Mouse (Mus musculus) monocyte, adult 2 months (primary cell): ENCODE measurements around the gene Tmem132e.

Source experiments
- DNase-seq, 2 experiments: peaks; one replicate each; pipeline ENCODE4 v3.0.0; 2022; ENCODE audit warnings: low spot score in 2 of 2, low read depth in 1 of 2

The Tmem132e gene

DNA sequence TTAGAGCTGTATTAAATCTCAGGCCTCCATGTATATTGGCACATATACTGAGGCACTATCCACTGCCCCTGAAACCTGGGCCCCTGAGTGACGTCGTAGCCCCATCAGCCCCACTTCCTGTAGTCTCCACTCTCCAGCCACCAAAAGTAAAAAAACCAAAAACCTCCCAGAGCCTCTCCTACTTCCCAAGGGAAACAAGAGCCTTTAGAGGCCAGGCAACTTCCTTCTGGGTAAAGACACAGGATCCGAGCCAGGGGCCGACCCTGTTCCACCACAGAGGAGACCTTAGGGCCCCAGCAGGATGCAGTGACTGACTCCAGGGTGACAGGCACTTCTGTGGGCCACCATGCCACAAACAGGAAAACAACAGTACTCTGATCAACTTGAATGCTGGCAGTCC is 40.1 kb downstream of the Tmem132e start:
- no peak for DNase-seq

- DNase-seq: no peak
These were observed 45.6 kb downstream of the Tmem132e start for GRCm38 (mm10) chr11:82434091-82434831.

DNA sequence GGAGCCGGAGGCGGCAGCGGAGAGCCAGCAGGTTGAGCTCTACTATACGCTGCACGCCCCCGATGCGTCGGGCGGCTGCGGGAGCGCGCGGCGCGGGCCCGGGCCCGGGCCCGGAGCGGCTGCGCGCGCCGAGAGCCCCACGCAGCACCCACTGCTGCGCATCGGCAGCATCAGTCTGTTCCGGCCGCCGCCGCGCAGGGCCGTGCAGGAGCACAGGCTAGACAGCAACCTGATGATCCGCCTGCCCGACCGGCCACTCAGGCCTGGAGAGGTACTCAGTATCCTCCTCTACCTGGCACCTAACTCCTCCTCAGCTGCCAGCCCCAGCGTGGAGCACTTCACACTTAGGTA is 46.1 kb downstream of the Tmem132e start:
- no peak for DNase-seq

DNA sequence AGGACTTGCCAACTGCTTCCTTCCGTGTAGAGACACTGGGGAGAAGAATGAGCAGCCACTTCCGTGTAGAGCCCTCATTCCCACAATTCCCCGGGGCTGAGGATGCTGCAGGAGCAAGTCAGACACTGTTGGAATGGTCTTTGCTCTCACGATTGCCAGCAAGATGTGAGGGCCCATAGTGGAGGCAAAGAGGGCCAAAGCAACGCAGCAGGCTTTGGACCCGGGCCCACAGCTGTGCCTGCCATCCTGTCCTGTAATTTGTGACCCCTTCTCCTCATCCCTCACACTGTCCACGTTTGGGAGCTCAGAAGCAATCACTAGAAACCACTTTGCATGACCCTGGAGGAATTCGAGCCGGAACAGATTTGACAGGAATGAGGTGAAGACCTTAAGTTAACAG is 59.8 kb downstream of the Tmem132e start:
- no peak for DNase-seq

DNA sequence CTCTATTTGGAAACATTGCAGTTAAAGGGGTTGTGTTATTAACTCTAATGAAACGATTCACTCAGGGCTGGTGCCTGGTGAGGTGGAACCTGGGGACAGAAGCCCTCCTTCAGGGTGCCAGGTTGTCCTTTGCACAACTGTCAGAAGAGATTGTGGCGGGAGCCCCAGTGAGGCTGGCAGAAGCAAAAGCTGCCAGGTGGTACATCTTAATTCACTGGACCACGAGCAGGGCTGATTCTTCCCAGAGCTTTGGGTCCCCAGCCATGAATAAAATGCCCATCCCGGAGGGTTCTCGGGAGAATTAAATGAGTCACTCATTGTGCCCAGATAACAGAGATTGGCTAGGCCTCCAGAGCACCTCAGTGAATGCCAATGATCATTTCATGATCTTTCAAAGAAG is 63.8 kb downstream of the Tmem132e start:
- no peak for DNase-seq

DNA sequence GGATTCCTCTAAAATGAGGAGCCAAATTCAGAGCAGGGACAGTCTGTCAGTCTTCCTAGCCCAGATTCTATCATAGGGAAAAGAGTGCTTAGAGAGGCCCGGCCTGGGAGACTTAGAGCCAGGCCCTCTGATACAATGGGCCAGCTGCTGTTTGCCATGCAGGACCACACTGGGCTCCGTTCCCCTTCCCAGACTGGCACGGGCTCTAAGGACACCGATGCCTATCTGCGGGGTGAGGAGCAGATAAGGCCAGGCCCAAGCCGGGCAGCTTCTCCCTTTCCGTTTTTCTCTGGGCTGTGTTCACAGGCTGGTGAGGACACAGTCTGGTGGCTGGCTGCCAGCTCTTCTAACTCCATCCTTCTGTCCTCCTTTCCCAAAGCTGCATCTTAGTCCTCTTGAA is 64.5 kb downstream of the Tmem132e start:
- DNase-seq: no peak

DNA sequence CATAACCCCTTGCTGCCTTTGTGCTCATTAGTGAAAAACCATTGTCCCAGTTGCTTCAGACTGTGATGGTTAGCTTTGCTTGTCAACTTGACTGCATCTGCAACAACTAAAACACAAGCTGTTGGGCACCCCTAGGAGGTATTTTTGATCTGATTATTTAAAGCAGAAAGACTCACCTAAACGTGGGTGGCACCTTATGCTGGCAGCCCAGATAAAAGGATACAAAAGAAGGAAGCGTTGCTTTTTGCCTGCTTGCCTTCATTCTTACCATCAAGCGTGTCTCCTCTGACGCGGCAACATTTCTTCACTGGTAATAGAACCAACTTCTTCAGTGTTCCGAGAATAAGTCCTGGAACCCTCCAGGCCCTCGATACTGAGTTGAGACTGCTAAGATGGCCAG is 72.6 kb downstream of the Tmem132e start:
- no peak for DNase-seq

- DNase-seq: no peak
These were observed 76.8 kb downstream of the Tmem132e start for GRCm38 (mm10) chr11:82465536-82465935.

DNA sequence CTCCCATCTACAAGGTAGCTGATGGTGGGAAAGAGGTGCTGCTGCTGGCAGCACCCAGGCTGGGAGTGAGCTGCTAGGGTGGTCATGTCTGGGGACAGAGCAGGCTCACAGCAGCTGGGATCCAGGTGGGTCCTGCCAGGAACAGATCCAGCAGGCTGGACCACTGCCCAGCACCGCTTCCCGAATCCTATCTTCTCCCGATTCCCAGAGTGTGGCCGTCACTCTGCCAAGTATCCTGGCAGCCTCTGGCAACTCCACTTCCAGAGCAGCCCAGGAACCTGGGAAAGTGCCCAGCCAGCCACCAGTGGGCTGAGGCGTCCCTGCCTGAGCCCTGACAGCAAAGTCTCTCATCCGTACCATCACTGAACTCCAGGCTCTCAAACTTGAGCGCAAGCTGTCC is 78.5 kb downstream of the Tmem132e start:
- no peak for DNase-seq

- no peak for DNase-seq
These were observed 82.4 kb downstream of the Tmem132e start for GRCm38 (mm10) chr11:82471076-82471475.

GRCm38 (mm10) chr11:82473137-82473621 is 84.5 kb downstream of the Tmem132e start:
- no peak for DNase-seq

DNA sequence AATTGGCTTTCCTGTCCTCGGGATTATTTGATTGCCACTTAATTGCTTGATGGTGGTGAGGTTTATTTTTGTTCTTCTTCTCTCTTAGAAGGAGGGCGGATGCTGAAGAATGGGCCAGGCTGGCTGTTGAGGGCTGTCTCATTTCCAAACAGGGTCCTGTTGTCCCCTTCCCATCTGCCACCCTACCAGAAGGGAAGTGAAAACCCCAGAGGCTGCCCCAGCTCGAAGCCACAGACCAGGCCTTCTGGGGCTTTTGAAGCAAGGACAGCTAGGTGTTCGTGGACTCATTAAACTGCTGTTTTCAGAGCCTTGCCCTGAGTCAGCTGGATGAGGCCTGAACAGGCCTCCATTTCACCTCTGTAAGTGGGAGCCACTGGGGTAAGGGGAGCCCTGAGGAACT is 87.4 kb downstream of the Tmem132e start:
- DNase-seq: no peak

- DNase-seq: no peak
These were observed 88.7 kb downstream of the Tmem132e start for GRCm38 (mm10) chr11:82477412-82477811.

DNA sequence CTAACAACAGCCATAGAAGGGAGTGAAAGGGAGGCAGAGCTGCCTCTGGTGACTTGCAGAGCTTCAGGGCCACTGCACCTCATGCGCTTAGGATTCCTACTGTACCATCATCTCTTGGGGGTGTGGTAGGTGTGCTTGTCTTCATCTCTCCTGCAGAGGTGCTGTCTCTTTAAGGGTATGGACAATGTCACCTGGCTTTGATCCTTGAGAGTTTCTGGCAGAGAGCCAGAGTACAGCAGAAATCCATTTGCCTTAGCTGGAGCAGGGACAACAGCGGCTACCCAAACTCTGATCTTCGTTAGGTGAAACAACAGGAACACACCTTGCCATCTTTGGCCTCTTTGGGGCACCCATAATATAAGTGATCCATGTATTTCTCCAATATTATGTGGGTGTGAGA is 92.2 kb downstream of the Tmem132e start:
- no peak for DNase-seq

- DNase-seq: no peak
These were observed 98.8 kb downstream of the Tmem132e start for GRCm38 (mm10) chr11:82487359-82488086.

- DNase-seq: no peak
These were observed 102.2 kb downstream of the Tmem132e start for GRCm38 (mm10) chr11:82490896-82491295.
